Mouse (Mus musculus): ENCODE measurements around the gene Ano3. TPM values are rescaled to one million over a fixed set of nuclear protein-coding genes. Genes with fewer than 3 reads are reported as not detected.

The Ano3 gene
- polyA plus RNA-seq, 1 experiment from 2014 or later, result 0.73 TPM

DNA sequence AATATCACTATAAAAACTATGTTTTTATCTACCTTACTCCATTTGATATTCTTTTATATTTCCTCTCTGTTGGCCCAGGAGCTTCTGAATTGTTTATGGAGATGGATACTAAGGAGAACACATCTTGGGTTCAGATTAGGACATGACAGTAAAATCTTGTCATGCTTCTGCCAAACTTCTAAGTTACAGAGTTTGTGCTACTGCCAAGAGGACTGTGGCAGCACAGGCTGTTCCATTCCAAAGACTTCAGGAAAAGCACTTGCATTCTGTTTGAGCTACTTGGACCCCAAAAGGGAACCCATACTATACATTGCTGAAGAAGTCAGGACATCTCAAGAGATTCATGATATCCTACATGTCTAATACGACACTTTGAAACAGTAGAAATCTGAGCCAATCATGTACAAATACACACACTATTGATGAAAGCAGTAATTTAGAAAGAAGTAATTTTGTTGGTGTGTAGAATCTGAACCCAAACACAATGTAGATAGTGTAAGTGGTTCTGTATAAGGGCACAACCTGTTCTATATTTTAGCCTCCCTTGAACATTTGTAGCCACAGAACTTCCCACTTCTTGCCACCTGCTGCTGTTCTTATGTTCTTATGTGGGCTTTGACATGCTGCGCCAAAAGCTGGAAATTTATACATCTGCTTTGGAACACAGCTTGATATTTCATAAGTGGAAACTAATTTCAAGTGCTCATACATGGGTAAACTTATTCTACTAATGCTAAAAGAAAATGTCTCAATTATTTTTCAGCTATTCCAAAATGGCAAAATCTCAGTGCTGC is 54.0 kb downstream of the Ano3 start:
- H3K9ac ChIP-seq (replicated peaks; ENCODE audit: low read length), result no peak overlapping the region
- no peaks in the 10 kb centered on the region for H3K9me3 ChIP-seq (replicated peaks; ENCODE audit: control insufficient read depth, low read length)
- DNase-seq (ENCODE audit: low spot score), result no peak
- H3K4me3 ChIP-seq (ENCODE audit: low read depth, low read length), result no peak overlapping the region
- H3K27ac ChIP-seq (replicated peaks; ENCODE audit: low read depth, low read length), result no peak overlapping the region
- no peaks in the 10 kb centered on the region for H3K4me1 ChIP-seq (ENCODE audit: control insufficient read depth, insufficient read depth, low read length)
- ATAC-seq (replicated peaks; ENCODE audit: insufficient number of reproducible peaks, low FRiP score, low TSS enrichment, low read depth), result no peak
- no peaks in the 10 kb centered on the region for H3K27me3 ChIP-seq (ENCODE audit: control insufficient read depth, insufficient read depth, low read length)
- H3K36me3 ChIP-seq (replicated peaks; ENCODE audit: control insufficient read depth, insufficient read depth, low read depth, low read length), result no peaks in the 10 kb centered on the region
- H3K4me2 ChIP-seq (ENCODE audit: low read depth, low read length), result no peak overlapping the region
- 90% methylated on average over 2 of the region's 2 CpGs for WGBS

DNA sequence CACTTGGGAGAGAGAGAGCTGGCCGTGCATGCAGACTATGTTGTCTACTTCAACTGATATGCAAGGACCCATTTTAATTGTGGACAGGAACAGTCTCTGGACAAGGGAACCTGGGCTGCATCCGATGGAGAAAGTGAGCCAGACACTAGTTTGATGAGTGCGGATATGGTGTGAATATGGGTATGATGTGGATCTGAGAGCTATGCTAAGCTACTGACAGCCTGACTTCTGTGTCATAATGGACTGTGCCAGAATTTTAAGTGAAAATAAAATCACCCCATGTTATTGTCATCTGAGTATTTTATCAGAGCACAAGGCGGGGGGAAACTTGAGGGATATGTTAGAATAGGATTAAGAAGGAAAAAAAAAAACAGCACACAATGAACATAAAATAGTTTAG is 79.1 kb downstream of the Ano3 start:
- H3K4me1 ChIP-seq (ENCODE audit: control insufficient read depth, insufficient read depth, low read length), result no peaks in the 10 kb centered on the region
- ATAC-seq (replicated peaks; ENCODE audit: insufficient number of reproducible peaks, low FRiP score, low TSS enrichment, low read depth) (no peak), DNase-seq (ENCODE audit: low spot score) (no peak)
- no peak overlapping the region for H3K4me3 ChIP-seq (ENCODE audit: low read depth, low read length)
- WGBS, result 85% methylated on average over 4 of the region's 4 CpGs
- no peak overlapping the region for H3K4me2 ChIP-seq (ENCODE audit: low read depth, low read length)
- no peak overlapping the region for H3K27ac ChIP-seq (replicated peaks; ENCODE audit: low read depth, low read length)
- no peaks in the 10 kb centered on the region for H3K36me3 ChIP-seq (replicated peaks; ENCODE audit: control insufficient read depth, insufficient read depth, low read depth, low read length)
- no peak overlapping the region for H3K9ac ChIP-seq (replicated peaks; ENCODE audit: low read length)
- H3K9me3 ChIP-seq (replicated peaks; ENCODE audit: control insufficient read depth, low read length), result no peaks in the 10 kb centered on the region
- no peaks in the 10 kb centered on the region for H3K27me3 ChIP-seq (ENCODE audit: control insufficient read depth, insufficient read depth, low read length)

- Histone ChIP-seq H3K36me3 (replicated peaks; ENCODE audit: control insufficient read depth, insufficient read depth, low read depth, low read length) (no peaks in the 10 kb centered on the region), H3K9ac (replicated peaks; ENCODE audit: low read length) (no peak overlapping the region), H3K9me3 (replicated peaks; ENCODE audit: control insufficient read depth, low read length) (no peaks in the 10 kb centered on the region), H3K27ac (replicated peaks; ENCODE audit: low read depth, low read length) (no peak overlapping the region), H3K4me3 (ENCODE audit: low read depth, low read length) (no peak overlapping the region), H3K4me2 (ENCODE audit: low read depth, low read length) (no peak overlapping the region), H3K27me3 (ENCODE audit: control insufficient read depth, insufficient read depth, low read length) (no peaks in the 10 kb centered on the region), H3K4me1 (ENCODE audit: control insufficient read depth, insufficient read depth, low read length) (no peaks in the 10 kb centered on the region)
- DNase-seq (ENCODE audit: low spot score) (no peak), ATAC-seq (replicated peaks; ENCODE audit: insufficient number of reproducible peaks, low FRiP score, low TSS enrichment, low read depth) (no peak)
- WGBS, result 67% methylated on average over 2 of the region's 3 CpGs
Observed at GRCm38 (mm10) chr2:110865584-110865983, 85.1 kb downstream of the Ano3 start.

DNA sequence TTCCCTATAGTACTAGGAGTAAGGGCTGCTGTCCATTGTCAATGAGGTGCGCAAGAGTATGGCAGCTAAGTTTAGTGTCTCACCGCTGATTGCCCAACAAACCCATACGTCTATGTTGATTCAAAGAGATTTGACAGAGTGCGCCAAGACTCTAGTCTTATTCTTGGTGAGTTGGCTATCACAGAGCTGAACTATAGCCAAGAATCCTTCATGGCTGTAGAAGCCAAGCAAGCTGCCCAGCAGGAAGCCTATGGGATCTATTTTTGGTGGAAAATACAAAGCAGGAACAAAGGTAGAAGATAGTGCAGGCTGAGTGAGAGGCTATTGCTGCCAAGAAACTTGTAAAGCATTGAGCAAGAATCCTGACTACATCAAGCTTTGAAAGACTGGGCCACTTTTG is 87.3 kb downstream of the Ano3 start:
- no peak overlapping the region for H3K4me3 ChIP-seq (ENCODE audit: low read depth, low read length)
- no peaks in the 10 kb centered on the region for H3K4me1 ChIP-seq (ENCODE audit: control insufficient read depth, insufficient read depth, low read length)
- H3K36me3 ChIP-seq (replicated peaks; ENCODE audit: control insufficient read depth, insufficient read depth, low read depth, low read length), result no peaks in the 10 kb centered on the region
- no peaks in the 10 kb centered on the region for H3K9me3 ChIP-seq (replicated peaks; ENCODE audit: control insufficient read depth, low read length)
- H3K9ac ChIP-seq (replicated peaks; ENCODE audit: low read length), result no peak overlapping the region
- WGBS, result 93% methylated on average over 4 of the region's 4 CpGs
- no peak for DNase-seq (ENCODE audit: low spot score)
- H3K27ac ChIP-seq (replicated peaks; ENCODE audit: low read depth, low read length), result no peak overlapping the region
- no peak for ATAC-seq (replicated peaks; ENCODE audit: insufficient number of reproducible peaks, low FRiP score, low TSS enrichment, low read depth)
- no peak overlapping the region for H3K4me2 ChIP-seq (ENCODE audit: low read depth, low read length)
- no peaks in the 10 kb centered on the region for H3K27me3 ChIP-seq (ENCODE audit: control insufficient read depth, insufficient read depth, low read length)

DNA sequence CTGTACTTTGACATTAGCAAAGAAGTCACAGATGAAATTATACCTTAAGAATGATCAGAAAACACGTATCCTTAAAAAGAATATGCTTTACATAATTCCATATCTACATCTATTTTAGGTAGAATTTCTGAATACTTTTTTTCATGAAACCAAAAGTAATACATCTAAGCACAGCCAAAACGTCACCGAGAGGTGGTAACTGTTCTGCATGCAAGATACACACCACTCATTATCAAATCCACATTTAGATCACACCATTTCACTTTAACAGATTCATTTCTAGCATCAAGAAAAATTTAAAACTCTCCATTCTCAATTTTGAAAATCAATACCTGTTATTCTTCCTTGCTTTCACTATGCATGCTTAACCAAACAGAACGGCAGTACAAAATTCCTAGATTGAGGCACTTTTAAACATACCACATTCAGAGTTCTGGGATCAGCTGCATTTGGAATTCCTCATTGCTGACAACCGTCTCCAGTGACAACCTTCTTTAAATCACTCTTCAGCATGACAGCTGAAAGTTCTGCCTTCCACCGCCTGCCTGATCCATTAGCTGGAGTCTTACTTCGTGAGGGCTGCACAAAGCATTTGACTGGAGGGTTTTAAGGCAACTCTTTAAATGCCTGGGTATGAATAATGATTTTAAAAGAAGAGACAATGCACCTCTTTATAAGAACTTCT is 111.0 kb downstream of the Ano3 start:
- ATAC-seq (replicated peaks; ENCODE audit: insufficient number of reproducible peaks, low FRiP score, low TSS enrichment, low read depth) (no peak), DNase-seq (ENCODE audit: low spot score) (no peak)
- Histone ChIP-seq H3K4me3 (ENCODE audit: low read depth, low read length) (no peak overlapping the region), H3K36me3 (replicated peaks; ENCODE audit: control insufficient read depth, insufficient read depth, low read depth, low read length) (no peaks in the 10 kb centered on the region), H3K27ac (replicated peaks; ENCODE audit: low read depth, low read length) (no peak overlapping the region), H3K9me3 (replicated peaks; ENCODE audit: control insufficient read depth, low read length) (no peaks in the 10 kb centered on the region), H3K4me2 (ENCODE audit: low read depth, low read length) (no peak overlapping the region), H3K27me3 (ENCODE audit: control insufficient read depth, insufficient read depth, low read length) (no peaks in the 10 kb centered on the region), H3K4me1 (ENCODE audit: control insufficient read depth, insufficient read depth, low read length) (no peaks in the 10 kb centered on the region), H3K9ac (replicated peaks; ENCODE audit: low read length) (no peak overlapping the region)
- WGBS, result 62% methylated on average over 7 of the region's 7 CpGs

DNA sequence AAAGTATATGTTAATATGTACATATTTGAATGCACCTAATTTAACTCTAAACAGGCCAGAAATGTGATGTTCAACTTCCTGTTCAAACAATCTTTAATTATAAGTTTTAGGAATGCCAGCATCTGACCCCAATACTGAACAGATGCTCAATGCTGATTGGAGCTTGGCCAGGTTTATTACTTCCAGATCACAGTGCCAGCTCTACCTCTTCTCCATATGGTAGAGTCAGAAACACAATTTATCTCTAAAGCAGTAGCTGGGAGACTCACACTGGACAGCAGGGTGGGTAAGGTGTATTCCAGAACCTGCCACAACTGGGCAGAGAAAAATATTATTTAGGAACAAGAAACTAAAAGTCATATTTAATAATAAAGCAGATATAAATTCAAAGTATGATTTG is 134.5 kb downstream of the Ano3 start:
- Histone ChIP-seq H3K4me2 (ENCODE audit: low read depth, low read length) (no peak overlapping the region), H3K4me1 (ENCODE audit: control insufficient read depth, insufficient read depth, low read length) (no peaks in the 10 kb centered on the region), H3K27me3 (ENCODE audit: control insufficient read depth, insufficient read depth, low read length) (no peaks in the 10 kb centered on the region), H3K4me3 (ENCODE audit: low read depth, low read length) (no peak overlapping the region), H3K9ac (replicated peaks; ENCODE audit: low read length) (no peak overlapping the region), H3K36me3 (replicated peaks; ENCODE audit: control insufficient read depth, insufficient read depth, low read depth, low read length) (no peaks in the 10 kb centered on the region), H3K27ac (replicated peaks; ENCODE audit: low read depth, low read length) (no peak overlapping the region), H3K9me3 (replicated peaks; ENCODE audit: control insufficient read depth, low read length) (no peaks in the 10 kb centered on the region)
- peak; percentile 19 for DNase-seq (ENCODE audit: low spot score)
- no peak for ATAC-seq (replicated peaks; ENCODE audit: insufficient number of reproducible peaks, low FRiP score, low TSS enrichment, low read depth)

DNA sequence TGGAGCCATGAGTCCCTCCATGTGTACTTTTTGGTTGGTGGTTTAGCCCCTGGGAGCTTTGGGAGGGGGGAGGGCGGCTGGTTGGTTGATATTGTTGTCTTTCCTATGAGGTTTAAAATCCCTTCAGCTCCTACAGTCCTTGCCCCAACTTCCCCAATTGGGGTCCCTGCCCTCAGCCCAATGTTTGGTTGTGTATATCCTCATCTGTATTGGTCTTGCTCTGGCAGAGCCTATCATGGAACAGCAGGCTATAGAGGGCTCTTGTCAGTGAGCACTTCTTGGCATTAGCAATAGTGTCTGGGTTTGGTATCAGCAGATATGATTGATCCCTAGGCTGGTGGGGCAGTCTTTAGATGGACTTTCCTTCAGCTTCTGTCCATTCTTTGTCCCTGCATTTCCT is 135.8 kb downstream of the Ano3 start:
- DNase-seq (ENCODE audit: low spot score), result no peak

GRCm38 (mm10) chr2:110806302-110807093 is 144.2 kb downstream of the Ano3 start:
- ATAC-seq (replicated peaks; ENCODE audit: insufficient number of reproducible peaks, low FRiP score, low TSS enrichment, low read depth), result no peak
- DNase-seq (ENCODE audit: low spot score), result no peak
- no peaks in the 10 kb centered on the region for H3K27me3 ChIP-seq (ENCODE audit: control insufficient read depth, insufficient read depth, low read length)
- H3K4me3 ChIP-seq (ENCODE audit: low read depth, low read length), result no peak overlapping the region
- WGBS, result 90% methylated on average over 5 of the region's 5 CpGs
- no peak overlapping the region for H3K4me2 ChIP-seq (ENCODE audit: low read depth, low read length)
- H3K9ac ChIP-seq (replicated peaks; ENCODE audit: low read length), result no peak overlapping the region
- H3K4me1 ChIP-seq (ENCODE audit: control insufficient read depth, insufficient read depth, low read length), result no peaks in the 10 kb centered on the region
- H3K9me3 ChIP-seq (replicated peaks; ENCODE audit: control insufficient read depth, low read length), result no peaks in the 10 kb centered on the region
- H3K27ac ChIP-seq (replicated peaks; ENCODE audit: low read depth, low read length), result no peak overlapping the region
- H3K36me3 ChIP-seq (replicated peaks; ENCODE audit: control insufficient read depth, insufficient read depth, low read depth, low read length), result no peaks in the 10 kb centered on the region

More for the DNA sequence above, 135.8 kb downstream of the Ano3 start:
- H3K9ac ChIP-seq (replicated peaks; ENCODE audit: low read length), result no peak overlapping the region
- no peaks in the 10 kb centered on the region for H3K36me3 ChIP-seq (replicated peaks; ENCODE audit: control insufficient read depth, insufficient read depth, low read depth, low read length)
- H3K27ac ChIP-seq (replicated peaks; ENCODE audit: low read depth, low read length), result no peak overlapping the region
- 79% methylated on average over 1 of the region's 1 CpGs for WGBS
- H3K9me3 ChIP-seq (replicated peaks; ENCODE audit: control insufficient read depth, low read length), result no peaks in the 10 kb centered on the region
- H3K4me3 ChIP-seq (ENCODE audit: low read depth, low read length), result no peak overlapping the region
- no peak for ATAC-seq (replicated peaks; ENCODE audit: insufficient number of reproducible peaks, low FRiP score, low TSS enrichment, low read depth)
- no peak overlapping the region for H3K4me2 ChIP-seq (ENCODE audit: low read depth, low read length)
- H3K27me3 ChIP-seq (ENCODE audit: control insufficient read depth, insufficient read depth, low read length), result no peaks in the 10 kb centered on the region
- H3K4me1 ChIP-seq (ENCODE audit: control insufficient read depth, insufficient read depth, low read length), result no peaks in the 10 kb centered on the region

Measured in embryonic facial prominence, embryonic 11.5 days (tissue).